Mouse (Mus musculus) liver, adult 2 months (tissue): ENCODE results near the gene Tshz2.

Experiments
- CTCF ChIP-seq: fragments of 200-500 bp; IDR thresholded peaks from 2 replicates; pipeline ENCODE4 v1.5.1; 2011; ENCODE audit warnings: low read depth, low read length, control low read depth
- POLR2A ChIP-seq: fragments of 200-500 bp; IDR thresholded peaks from 2 replicates; pipeline ENCODE4 v1.6.1; 2011; ENCODE audit warnings: low read length, control low read depth; ENCODE audit not compliant: insufficient read depth; ENCODE audit errors: extremely low read depth

GRCm38 (mm10) chr2:169912826-169913225 lies 280.0 kb downstream of the Tshz2 start:
- TF ChIP-seq POLR2A (no peak), CTCF (no peak)
